Mouse (Mus musculus): ENCODE measurements at regions not wholly inside any gene's neighbourhood (a gene's known extent, or its start where the extent isn't known, plus 50 kb on each side); places are given as distances from the start of the nearest gene placed in this dataset.

- Histone ChIP-seq H3K4me2 (replicated peaks) (no peak overlapping the region), H3K36me3 (no peaks in the 10 kb centered on the region), H3K9me3 (replicated peaks) (no peaks in the 10 kb centered on the region), H3K4me3 (no peak overlapping the region), H3K27ac (no peak overlapping the region), H3K4me1 (no peaks in the 10 kb centered on the region), H3K27me3 (no peaks in the 10 kb centered on the region), H3K9ac (no peak overlapping the region)
- ATAC-seq (ENCODE audit: low FRiP score): no peak
- 89% methylated on average over 1 of the region's 1 CpGs for WGBS
These were observed 1228.2 kb upstream of the Cntnap5a start for GRCm38 (mm10) chr1:114456406-114456805.

DNA sequence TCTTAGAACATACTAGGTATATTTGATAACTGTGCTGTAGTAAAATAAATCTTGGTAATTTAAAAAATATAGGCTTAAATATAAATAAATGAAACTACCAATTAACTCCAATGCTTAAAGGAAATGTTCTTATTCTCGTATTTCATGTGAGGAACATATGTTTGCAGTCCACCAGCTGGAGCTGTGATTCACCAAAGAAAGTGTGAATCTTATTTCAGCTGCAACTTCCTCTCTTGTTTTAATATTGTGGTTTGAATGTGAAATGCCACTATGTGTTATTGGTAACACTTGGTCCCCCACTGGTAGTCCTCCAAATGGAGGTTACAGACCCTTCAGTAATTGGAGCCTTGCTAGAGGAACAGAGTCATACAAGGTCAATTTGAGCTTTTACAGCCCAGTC lies 1188.1 kb upstream of the Cntnap5a start:
- WGBS: 78% methylated on average over 1 of the region's 1 CpGs
- Histone ChIP-seq H3K9me3 (replicated peaks) (no peaks in the 10 kb centered on the region), H3K9ac (no peak overlapping the region), H3K4me2 (replicated peaks) (no peak overlapping the region), H3K27ac (no peak overlapping the region), H3K27me3 (no peaks in the 10 kb centered on the region), H3K4me3 (no peak overlapping the region), H3K36me3 (no peaks in the 10 kb centered on the region), H3K4me1 (no peaks in the 10 kb centered on the region)
- ATAC-seq (ENCODE audit: low FRiP score): no peak

GRCm38 (mm10) chr1:114515709-114516108 lies 1168.8 kb upstream of the Cntnap5a start:
- no peak overlapping the region for H3K27ac ChIP-seq
- H3K4me1 ChIP-seq: no peaks in the 10 kb centered on the region
- H3K9ac ChIP-seq: no peak overlapping the region
- no peak overlapping the region for H3K4me3 ChIP-seq
- H3K9me3 ChIP-seq (replicated peaks): no peaks in the 10 kb centered on the region
- H3K27me3 ChIP-seq: no peaks in the 10 kb centered on the region
- no peak for ATAC-seq (ENCODE audit: low FRiP score)
- 89% methylated on average over 1 of the region's 1 CpGs for WGBS
- H3K36me3 ChIP-seq: no peaks in the 10 kb centered on the region
- no peak overlapping the region for H3K4me2 ChIP-seq (replicated peaks)

DNA sequence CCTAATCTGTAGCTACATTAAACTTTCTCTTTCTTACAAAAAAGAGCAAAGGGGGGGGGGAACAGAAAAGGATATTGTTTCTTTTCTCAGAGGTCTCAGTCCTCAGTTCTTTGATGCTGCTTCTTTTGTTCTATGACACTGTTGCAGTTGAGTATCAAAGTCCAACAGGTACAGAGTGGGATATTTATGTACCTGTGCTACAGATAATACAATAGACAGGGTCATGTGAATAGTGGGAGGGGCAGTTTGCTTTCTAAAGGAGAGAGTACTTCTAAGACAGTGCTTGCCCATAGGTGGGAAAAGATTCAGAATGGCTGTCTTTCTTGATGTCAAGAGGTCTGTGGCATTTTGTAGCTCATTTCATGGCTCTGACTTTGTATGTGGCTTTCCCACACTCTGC lies 1164.7 kb upstream of the Cntnap5a start:
- no peaks in the 10 kb centered on the region for H3K36me3 ChIP-seq
- H3K27ac ChIP-seq: no peak overlapping the region
- no peak overlapping the region for H3K9ac ChIP-seq
- no peak overlapping the region for H3K4me2 ChIP-seq (replicated peaks)
- no peaks in the 10 kb centered on the region for H3K27me3 ChIP-seq
- H3K4me3 ChIP-seq: no peak overlapping the region
- no peak for ATAC-seq (ENCODE audit: low FRiP score)
- no peaks in the 10 kb centered on the region for H3K9me3 ChIP-seq (replicated peaks)
- no peaks in the 10 kb centered on the region for H3K4me1 ChIP-seq

DNA sequence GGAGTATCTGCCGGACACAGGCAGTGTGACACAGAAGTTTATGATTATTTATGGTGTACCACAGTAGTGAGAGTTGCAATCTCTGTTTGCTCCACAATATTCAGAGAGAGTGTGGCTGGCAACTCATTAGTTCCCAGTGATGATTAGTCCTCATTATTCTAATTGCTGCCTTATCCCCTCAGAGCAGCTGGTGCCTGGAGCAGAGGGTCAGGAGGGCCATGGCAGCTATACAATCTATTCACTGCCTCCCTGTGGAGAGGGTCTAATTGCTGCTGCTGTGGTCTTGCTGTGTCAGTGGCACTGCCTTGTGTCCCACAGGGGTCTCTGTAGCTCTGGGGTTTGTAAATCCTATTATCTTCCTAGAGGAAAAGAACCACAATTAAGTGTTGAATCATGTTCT lies 1156.0 kb upstream of the Cntnap5a start:
- H3K4me3 ChIP-seq: no peak overlapping the region

GRCm38 (mm10) chr1:114533881-114534280 lies 1150.7 kb upstream of the Cntnap5a start:
- Histone ChIP-seq H3K27me3 (no peaks in the 10 kb centered on the region), H3K36me3 (no peaks in the 10 kb centered on the region), H3K27ac (no peak overlapping the region), H3K4me3 (no peak overlapping the region), H3K4me2 (replicated peaks) (no peak overlapping the region), H3K4me1 (no peaks in the 10 kb centered on the region), H3K9ac (no peak overlapping the region), H3K9me3 (replicated peaks) (no peaks in the 10 kb centered on the region)
- ATAC-seq (ENCODE audit: low FRiP score): no peak
- 71% methylated on average over 1 of the region's 1 CpGs for WGBS

More for the DNA sequence above, 1156.0 kb upstream of the Cntnap5a start:
- no peak overlapping the region for H3K4me2 ChIP-seq (replicated peaks)
- no peaks in the 10 kb centered on the region for H3K36me3 ChIP-seq
- H3K27ac ChIP-seq: no peak overlapping the region
- WGBS: 45% methylated on average over 1 of the region's 1 CpGs
- H3K27me3 ChIP-seq: no peaks in the 10 kb centered on the region
- H3K9ac ChIP-seq: no peak overlapping the region
- no peaks in the 10 kb centered on the region for H3K9me3 ChIP-seq (replicated peaks)
- no peaks in the 10 kb centered on the region for H3K4me1 ChIP-seq
- peak; percentile 93 for ATAC-seq (ENCODE audit: low FRiP score)

- Histone ChIP-seq H3K4me3 (no peak overlapping the region), H3K4me2 (replicated peaks) (no peak overlapping the region), H3K4me1 (no peaks in the 10 kb centered on the region), H3K27me3 (no peaks in the 10 kb centered on the region), H3K36me3 (no peaks in the 10 kb centered on the region), H3K9me3 (replicated peaks) (no peaks in the 10 kb centered on the region), H3K27ac (no peak overlapping the region), H3K9ac (no peak overlapping the region)
- 82% methylated on average over 1 of the region's 1 CpGs for WGBS
- ATAC-seq (ENCODE audit: low FRiP score): no peak
These were observed 1137.6 kb upstream of the Cntnap5a start for GRCm38 (mm10) chr1:114546997-114547396.

DNA sequence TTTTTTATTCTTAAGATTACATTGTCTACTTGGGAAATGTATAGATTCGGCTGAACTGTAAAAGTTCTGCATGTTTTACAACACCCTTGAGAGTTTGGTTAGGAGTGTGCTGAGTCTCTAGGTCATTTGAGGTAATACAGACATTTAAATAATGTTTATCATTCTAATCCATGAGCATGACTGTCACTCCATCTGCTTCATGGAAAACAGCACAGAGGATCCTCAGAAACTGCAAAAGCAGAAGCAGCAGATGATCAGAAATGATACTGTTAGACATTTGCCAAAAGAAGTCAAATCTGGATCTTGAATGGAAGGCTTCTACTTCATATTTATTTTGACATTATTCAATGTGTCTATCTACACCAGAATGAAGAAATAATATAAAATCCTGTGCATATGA lies 1131.8 kb upstream of the Cntnap5a start:
- Histone ChIP-seq H3K4me3 (no peak overlapping the region), H3K36me3 (no peaks in the 10 kb centered on the region), H3K27ac (no peak overlapping the region), H3K4me1 (no peaks in the 10 kb centered on the region), H3K27me3 (no peaks in the 10 kb centered on the region), H3K4me2 (replicated peaks) (no peak overlapping the region), H3K9ac (no peak overlapping the region), H3K9me3 (replicated peaks) (no peaks in the 10 kb centered on the region)
- no peak for ATAC-seq (ENCODE audit: low FRiP score)
- WGBS: 83% methylated on average over 1 of the region's 1 CpGs

- Histone ChIP-seq H3K9me3 (replicated peaks) (no peaks in the 10 kb centered on the region), H3K4me1 (no peaks in the 10 kb centered on the region), H3K27ac (no peak overlapping the region), H3K36me3 (no peaks in the 10 kb centered on the region), H3K4me3 (no peak overlapping the region), H3K27me3 (no peaks in the 10 kb centered on the region), H3K9ac (no peak overlapping the region), H3K4me2 (replicated peaks) (no peak overlapping the region)
- 79% methylated on average over 2 of the region's 2 CpGs for WGBS
- no peak for ATAC-seq (ENCODE audit: low FRiP score)
These were observed 1130.1 kb upstream of the Cntnap5a start for GRCm38 (mm10) chr1:114554453-114554852.

Data from hindbrain, embryonic 12.5 days (tissue).